Mouse (Mus musculus): ENCODE results near the gene Rnase9. TPM values are rescaled to one million over a fixed set of nuclear protein-coding genes. Genes with fewer than 3 reads are reported as not detected.

The Rnase9 gene
- polyA plus RNA-seq, 1 experiment: not detected

DNA sequence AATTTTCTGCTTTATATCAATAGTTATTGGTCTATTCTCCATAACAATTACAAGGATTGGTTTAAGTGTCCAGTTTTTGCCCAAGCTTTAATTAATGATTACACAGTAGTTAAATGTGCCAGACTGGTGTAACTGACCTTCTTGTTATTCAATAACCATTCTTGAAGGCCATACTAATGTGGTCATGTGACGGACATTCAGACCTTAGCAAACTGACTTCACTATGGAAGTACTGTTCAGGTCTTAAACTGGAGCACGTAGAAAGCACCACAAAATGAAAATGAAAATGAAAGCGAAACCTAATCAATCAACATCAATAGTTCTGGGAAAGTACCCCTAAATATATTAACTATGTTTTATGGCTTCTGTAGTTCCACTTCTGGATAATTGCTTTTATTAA lies 50.6 kb downstream of the Rnase9 start:
- Histone ChIP-seq H3K36me3 (ENCODE audit: control insufficient read depth, insufficient read depth, low read length) (no peaks in the 10 kb centered on the region), H3K4me1 (replicated peaks; ENCODE audit: control insufficient read depth, insufficient read depth, low read length) (no peaks in the 10 kb centered on the region), H3K27me3 (ENCODE audit: control insufficient read depth, insufficient read depth, low read length) (no peaks in the 10 kb centered on the region), H3K27ac (ENCODE audit: control insufficient read depth, insufficient read depth, low read length) (no peak overlapping the region), H3K4me3 (ENCODE audit: control insufficient read depth, insufficient read depth, low read length) (no peak overlapping the region)
- DNase-seq: no peak
- WGBS: 70% methylated on average over 3 of the region's 3 CpGs
- TF ChIP-seq POLR2A (IDR thresholded peaks at IDR 0.05; ENCODE audit: control insufficient read depth, extremely low read depth, insufficient read depth, low read length, poor library complexity): no peak
- no peak for TF ChIP-seq CTCF (IDR thresholded peaks at IDR 0.05; ENCODE audit: borderline replicate concordance, control insufficient read depth, extremely low read depth, insufficient read depth, low read length, poor library complexity)

Other genes starting within 250 kb of the Rnase9 start
- not detected in 2 replicates for gene Ccnb1ip1, start 234.1 kb downstream of the Rnase9 start, polyA plus RNA-seq (2012; rRNA removed)
- 24.6 and 25.3 TPM in 2 replicates for gene Parp2, start 234.0 kb downstream of the Rnase9 start, polyA plus RNA-seq (2012; rRNA removed)
- gene Tep1, start 171.3 kb downstream of the Rnase9 start, polyA plus RNA-seq (2012; rRNA removed): 29.0 and 32.2 TPM in 2 replicates
- gene Klhl33, start 144.4 kb downstream of the Rnase9 start, polyA plus RNA-seq (2012; rRNA removed): 0.31 and 1.0 TPM in 2 replicates
- gene Osgep, start 117.0 kb downstream of the Rnase9 start, polyA plus RNA-seq (2012; rRNA removed): 131 and 143 TPM in 2 replicates
- gene Apex1, start 116.9 kb downstream of the Rnase9 start, polyA plus RNA-seq (2012; rRNA removed): 44.5 and 54.1 TPM in 2 replicates
- 90.8 and 93.2 TPM in 2 replicates for gene Pip4p1, start 111.0 kb downstream of the Rnase9 start, polyA plus RNA-seq (2012; rRNA removed)
- 29.1 and 33.6 TPM in 2 replicates for gene Pnp, start 110.8 kb downstream of the Rnase9 start, polyA plus RNA-seq (2012; rRNA removed)
- gene Gm49342, start 97.4 kb downstream of the Rnase9 start, polyA plus RNA-seq (2012; rRNA removed): 20.1 and 27.8 TPM in 2 replicates
- 0.71 and 0.93 TPM in 2 replicates for gene Pnp2, start 85.9 kb downstream of the Rnase9 start, polyA plus RNA-seq (2012; rRNA removed)
- gene Rnase10, start 34.1 kb downstream of the Rnase9 start, polyA plus RNA-seq (2012; rRNA removed): 0.05 and 0.13 TPM in 2 replicates
- gene Rnase11, start 8.3 kb upstream of the Rnase9 start, polyA plus RNA-seq (2012; rRNA removed): not detected in 2 replicates
- gene Rnase12, start 15.8 kb upstream of the Rnase9 start, polyA plus RNA-seq (2012; rRNA removed): 0.31 and 0.49 TPM in 2 replicates
- 0.11 TPM in 1 of 2 replicates, not detected in the other for gene Olfr750, start 32.6 kb upstream of the Rnase9 start, polyA plus RNA-seq (2012; rRNA removed)
- gene Rnase4, start 49.2 kb upstream of the Rnase9 start, polyA plus RNA-seq (2012; rRNA removed): 33.2 and 52.1 TPM in 2 replicates
- 5.3 and 7.5 TPM in 2 replicates for gene Ang, start 49.3 kb upstream of the Rnase9 start, polyA plus RNA-seq (2012; rRNA removed)
- gene Eddm3b, start 72.6 kb upstream of the Rnase9 start, polyA plus RNA-seq (2012; rRNA removed): not detected in 2 replicates
- 14.2 and 19.1 TPM in 2 replicates for gene Rnase6, start 82.0 kb upstream of the Rnase9 start, polyA plus RNA-seq (2012; rRNA removed)
- gene Rnase1, start 104.9 kb upstream of the Rnase9 start, polyA plus RNA-seq (2012; rRNA removed): 5.2 and 6.4 TPM in 2 replicates
- gene Rnase2b, start 120.4 kb upstream of the Rnase9 start, polyA plus RNA-seq (2012; rRNA removed): not detected in 2 replicates
- gene Ang2, start 157.3 kb upstream of the Rnase9 start, polyA plus RNA-seq (2012; rRNA removed): 0.20 and 0.45 TPM in 2 replicates
- not detected in 2 replicates for gene Ear14, start 161.5 kb upstream of the Rnase9 start, polyA plus RNA-seq (2012; rRNA removed)
- gene Rnase2a, start 214.2 kb upstream of the Rnase9 start, polyA plus RNA-seq (2012; rRNA removed): 1.1 and 1.8 TPM in 2 replicates